Mouse (Mus musculus) left cerebral cortex, adult 11 months (tissue): ENCODE data around the gene Cmbl.

Experiments
- DNase-seq: peaks from one replicate; pipeline ENCODE4 v3.0.0; 2022; ENCODE audit warnings: low spot score

Gene Cmbl

GRCm38 (mm10) chr15:31583304-31584085, 18.3 kb downstream of the Cmbl start:
- DNase-seq: no peak

DNA sequence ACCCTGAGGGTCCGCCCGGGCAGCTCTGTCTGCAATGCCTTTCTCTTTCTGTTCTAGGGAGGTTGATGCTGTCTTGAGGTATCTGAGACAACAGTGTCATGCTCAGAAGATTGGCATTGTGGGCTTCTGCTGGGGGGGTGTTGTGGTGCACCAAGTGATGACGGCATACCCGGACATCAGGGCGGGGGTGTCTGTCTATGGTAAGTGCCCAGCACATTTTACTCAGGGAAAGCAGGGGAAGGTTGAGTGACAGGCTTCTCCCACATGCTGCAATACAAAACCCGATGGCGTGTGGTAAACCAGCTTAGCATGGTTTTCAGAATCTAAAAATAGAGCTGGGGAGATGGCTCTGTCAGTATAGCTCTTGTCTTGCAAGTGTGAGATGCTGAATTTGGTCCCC, 20.0 kb downstream of the Cmbl start:
- DNase-seq: no peak

GRCm38 (mm10) chr15:31586088-31586487, 20.9 kb downstream of the Cmbl start:
- no peak for DNase-seq

DNA sequence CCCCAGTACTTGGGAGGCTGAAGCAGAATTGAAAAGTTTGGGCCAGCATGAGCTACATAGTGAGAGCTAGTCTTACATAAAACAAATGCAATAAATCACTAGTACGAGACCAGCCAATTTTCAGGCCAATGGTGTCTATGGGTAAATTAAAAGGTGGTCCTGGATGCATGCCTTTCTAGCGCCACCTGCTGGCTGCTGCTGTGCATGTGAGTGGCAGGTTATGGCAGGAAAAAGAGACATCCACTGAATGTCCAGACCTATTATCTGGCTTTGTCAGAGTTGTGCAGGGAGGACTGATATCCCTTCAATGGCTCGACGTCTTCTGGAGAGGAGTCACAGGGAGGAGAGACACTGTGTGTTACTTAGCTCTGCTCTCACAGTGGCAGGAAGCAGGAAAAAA, 21.3 kb downstream of the Cmbl start:
- peak; percentile 84 for DNase-seq

- DNase-seq: no peak
Measured at GRCm38 (mm10) chr15:31587789-31588188, 22.6 kb downstream of the Cmbl start.

GRCm38 (mm10) chr15:31588989-31589640, 23.9 kb downstream of the Cmbl start:
- no peak for DNase-seq

DNA sequence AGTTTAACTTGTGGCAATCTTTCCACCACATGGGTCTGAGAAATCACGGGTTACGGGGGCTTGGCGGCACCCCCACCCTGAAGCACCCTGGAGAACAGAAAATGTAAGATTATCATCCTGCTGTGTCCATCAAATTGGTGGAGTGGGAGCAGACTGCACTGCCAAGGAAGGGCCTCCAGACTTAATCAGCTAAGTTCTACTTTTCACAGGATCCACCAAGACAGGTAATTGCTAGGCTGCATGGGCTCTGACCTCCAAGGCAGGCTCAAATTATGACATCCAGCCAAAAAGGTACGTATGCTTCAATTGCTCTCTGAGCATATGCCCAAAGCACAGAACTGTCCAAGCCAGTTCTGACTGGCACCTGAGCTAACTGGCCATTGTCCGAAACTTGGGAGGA, 25.0 kb downstream of the Cmbl start:
- no peak for DNase-seq

DNA sequence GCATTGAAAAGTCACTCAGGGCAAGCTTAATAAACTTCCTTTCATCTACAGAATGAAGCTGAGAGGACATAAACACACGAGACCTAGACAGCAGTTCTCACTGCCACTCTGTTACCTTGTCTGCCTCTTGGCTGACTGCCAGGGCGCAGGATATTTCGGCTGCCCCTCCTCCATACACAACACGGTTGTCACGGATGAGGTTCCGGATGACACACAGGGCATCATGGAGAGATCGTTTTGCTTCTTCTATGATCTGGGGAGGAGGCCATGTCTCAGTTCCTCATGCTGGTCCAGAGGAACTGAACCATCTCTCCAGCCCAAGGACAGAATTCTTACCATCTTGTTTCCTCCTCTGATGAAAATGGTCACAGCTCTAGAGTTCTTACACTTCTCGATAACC, 27.3 kb downstream of the Cmbl start:
- no peak for DNase-seq

DNA sequence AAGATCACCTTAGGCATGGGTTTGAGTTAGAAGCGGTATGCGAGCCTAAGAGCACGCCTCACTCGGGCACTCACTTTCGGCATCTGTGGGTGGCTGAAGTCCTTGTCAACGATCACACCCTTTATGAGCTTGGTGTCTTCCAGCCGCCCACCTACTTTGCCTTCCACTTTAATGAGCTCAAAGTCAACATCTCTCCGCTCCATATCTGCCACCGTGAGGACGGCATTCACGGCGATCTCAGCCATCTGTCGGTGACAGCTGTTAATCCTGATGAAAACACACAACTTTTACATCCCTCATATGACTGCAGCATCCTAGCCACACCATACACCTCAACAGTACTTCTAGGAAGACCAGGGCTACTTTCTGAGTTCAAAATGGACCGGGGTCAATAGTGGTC, 29.1 kb downstream of the Cmbl start:
- no peak for DNase-seq

GRCm38 (mm10) chr15:31595651-31596050, 30.5 kb downstream of the Cmbl start:
- no peak for DNase-seq

- no peak for DNase-seq
Measured at GRCm38 (mm10) chr15:31599834-31600233, 34.6 kb downstream of the Cmbl start.

DNA sequence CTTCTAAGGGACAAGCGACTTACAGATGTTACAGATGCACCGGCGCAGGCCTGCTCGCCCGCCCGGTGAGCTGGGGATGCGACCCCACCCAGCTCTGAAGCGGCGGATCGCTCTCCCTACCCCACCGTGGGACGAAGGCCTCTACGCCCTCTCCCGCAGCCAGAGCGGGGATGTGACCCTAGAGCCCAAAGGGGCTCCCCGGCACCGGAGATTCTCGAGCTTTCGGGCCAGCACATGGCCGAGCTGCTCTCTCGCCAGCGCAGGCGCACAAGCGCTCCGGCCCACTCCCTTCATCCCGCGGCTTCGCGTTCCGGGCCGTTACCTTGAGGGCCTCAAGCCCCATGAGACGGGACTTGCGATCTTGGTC, 36.1 kb downstream of the Cmbl start:
- DNase-seq: no peak

DNA sequence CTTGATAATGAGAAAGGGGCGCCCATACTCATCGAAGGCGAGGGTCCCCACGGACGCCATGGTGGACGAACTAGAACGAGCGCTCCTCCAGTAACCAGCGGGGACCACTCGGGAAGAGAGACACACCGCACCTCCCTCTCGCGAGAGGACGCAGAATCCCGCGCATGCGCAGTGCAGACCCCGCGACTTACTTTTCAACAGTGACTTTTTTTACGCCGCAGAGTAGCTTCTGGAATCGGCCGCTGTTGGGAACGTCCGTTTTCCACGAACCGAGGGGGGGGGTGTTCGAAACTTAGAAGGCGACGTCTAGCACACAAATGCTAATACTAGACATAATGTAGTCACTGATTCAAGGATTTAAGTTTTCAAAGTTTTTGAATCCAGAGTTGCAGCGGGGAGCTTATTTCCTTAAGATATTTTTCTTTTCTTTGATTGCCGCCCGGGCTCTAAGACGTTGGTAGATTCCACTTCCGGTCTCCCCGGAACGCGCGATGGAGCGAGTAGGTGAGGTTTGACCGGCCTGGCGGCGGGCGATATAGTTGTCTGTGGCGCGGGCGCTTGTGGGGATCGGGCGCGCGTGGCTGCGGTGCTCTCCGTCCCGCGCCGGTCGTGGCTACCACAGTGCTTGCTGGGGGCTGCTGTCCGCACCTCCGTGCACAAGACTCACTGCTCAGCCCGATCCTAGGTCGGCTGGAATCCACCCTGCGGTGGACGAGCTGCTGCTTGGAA, 36.6 kb downstream of the Cmbl start, which contains the start of the genes Cct5 and Fam173b:
Cct5 (minus strand) TSS at position 159 of the 729 bp plus-strand sequence.
Fam173b (plus strand) TSS at position 207 of the 729 bp plus-strand sequence.
- peak; percentile 96 for DNase-seq

DNA sequence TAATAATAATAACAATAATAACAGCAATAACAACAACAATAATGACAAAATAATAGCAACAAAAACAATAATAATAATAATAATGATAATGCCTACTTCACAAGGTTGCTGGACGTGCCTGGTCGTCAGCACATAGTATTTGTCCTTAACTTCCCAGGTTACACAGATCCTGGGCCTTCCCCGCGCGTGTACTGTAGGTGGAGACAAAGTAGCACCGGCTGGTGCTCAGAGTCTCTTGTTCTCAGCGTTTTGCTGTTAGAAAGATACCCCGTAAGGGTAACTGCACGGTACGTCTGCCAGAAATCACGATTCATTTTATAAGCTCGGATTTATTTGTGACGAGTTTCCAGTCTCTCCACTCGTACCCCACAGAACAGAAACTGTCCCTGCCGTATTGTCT, 37.2 kb downstream of the Cmbl start:
- DNase-seq: peak; percentile 47

GRCm38 (mm10) chr15:31603113-31603512, 37.9 kb downstream of the Cmbl start:
- DNase-seq: no peak

DNA sequence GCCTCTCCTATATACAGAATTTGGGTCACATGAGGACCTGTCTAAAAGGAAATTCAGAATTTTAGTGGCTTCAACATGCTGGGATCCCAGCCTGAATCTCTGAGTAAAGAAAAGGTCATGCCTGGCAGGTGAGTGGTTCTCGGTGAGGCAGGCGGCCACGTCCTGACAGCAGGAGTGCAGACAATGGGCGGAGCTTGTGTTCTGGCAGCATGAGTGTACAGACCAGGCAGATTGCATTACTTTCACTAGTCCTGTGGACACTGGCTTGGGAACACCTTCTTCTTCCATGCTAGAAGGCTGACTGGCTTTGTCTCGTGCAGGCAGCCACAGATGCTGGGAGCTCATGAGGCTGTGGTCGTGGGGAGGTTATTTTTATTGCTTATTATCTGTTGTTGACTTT, 41.6 kb downstream of the Cmbl start:
- no peak for DNase-seq

DNA sequence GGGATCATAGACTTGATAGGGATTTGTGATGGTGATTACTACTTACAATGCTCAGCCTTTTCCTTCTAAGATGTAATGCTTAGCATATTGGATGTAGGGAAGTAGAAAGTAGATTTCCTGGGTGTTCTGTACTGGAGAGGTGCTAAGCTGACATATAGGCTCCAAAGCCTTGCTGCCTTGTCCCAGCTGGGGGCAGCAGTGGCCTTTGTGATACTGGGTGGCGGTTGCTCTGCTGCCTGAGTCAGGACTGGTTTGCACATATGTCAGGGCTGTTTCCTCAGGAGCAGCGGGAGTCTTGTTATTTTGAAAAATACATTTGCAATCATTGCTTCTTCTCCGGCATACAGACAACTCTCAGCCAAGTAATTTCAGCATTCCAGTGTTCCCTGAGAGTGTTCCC, 45.8 kb downstream of the Cmbl start:
- no peak for DNase-seq

DNA sequence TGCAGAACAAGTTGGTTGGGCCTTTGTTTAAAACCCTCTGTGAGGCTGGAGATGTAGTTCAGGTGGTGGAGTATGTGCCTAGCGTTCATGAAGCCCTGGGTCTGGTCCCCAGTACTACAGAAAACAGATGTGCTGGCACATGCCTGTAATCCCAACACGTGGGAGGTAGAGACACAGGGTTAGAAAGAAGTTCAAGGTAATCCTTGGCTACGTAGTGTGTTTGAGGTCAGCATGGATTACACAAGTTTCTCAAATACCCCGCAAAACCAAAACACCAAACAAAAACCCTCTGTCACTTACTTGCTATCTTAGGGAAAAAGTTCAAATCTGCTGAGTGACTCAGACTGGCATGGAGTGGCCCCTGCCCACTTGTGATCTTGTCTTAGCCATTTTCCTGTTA, 46.8 kb downstream of the Cmbl start:
- no peak for DNase-seq

DNA sequence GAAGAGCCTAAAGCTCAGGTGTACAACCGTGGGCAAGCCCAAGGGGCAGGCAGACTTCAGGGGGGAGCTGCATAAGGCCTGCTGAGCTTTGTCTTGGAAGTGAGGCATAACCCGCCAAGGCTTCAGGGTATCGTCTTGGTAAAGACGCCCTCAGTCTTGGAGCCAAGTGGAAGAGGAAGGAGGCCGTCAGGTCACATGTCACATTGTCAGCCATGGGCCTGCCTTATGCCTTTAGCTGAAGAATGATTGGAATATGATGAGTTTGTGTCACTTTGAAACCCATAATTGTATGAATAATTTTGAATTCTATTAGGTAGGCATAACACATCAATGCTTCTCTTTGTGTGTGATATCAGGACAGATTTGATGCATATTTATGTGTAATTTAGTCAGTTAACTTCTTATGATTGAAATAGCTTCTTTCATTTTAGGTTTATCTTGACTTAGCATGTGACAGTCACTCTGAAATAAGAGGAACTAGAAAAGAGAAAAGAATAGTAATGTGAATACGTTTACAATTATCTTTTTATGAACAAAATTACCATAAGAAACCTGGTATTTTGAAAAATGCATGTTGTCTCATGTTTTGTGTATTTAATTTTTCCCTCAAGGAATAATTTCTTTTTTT, 48.8 kb downstream of the Cmbl start:
- no peak for DNase-seq

DNA sequence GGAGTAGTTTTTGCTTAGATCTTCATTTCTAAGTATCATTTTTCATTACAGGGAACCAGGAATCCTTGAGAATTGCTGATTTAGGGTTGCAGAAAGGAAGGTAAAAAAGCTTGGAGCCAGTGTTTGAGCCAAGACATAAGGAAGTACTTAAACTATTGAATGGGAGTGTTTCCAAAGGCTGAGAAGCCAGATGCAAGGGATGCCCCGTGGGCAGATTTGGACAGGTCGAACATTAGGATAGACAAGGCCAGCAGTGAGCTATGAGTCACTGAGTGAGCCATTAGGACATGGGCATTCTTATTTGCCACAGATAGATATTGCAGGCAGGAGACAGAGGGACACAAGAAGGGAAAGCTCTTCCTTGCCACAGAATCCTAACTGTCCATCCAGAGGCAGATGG, 49.5 kb downstream of the Cmbl start:
- no peak for DNase-seq

GRCm38 (mm10) chr15:31617261-31617660, 52.1 kb downstream of the Cmbl start:
- no peak for DNase-seq

DNA sequence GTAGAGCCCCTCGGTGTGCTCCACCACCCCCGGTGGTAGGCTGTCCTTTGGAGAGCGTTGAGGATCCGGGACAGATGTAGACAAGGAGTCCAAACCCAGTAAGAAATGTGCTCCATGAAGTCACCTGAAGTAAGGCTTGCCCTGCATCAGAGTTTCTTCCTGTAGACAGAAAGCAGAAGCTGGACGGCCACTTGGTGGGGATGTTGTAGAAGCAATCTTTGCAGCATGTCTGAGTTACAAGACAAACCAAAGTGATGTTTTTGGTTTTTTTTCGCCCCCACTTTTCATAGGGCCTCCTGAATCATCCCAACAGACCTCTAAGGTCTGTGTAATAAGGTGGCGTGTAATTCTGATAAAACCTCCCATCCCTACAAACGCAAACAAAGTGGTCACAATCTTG, 54.3 kb downstream of the Cmbl start:
- no peak for DNase-seq
